Mouse (Mus musculus) right cerebral cortex, postnatal 36 days (tissue): Measurements from ENCODE around the gene Adgrg1.
A peak's percentile ranks its signal among the peaks of the same experiment; 100 is the strongest.

Source experiments
- DNase-seq, 2 experiments: peaks; one replicate each; pipeline ENCODE4 v3.0.0; 2022; ENCODE audit warnings: low spot score in 2 of 2, mixed read lengths in 1 of 2

The Adgrg1 gene

DNA sequence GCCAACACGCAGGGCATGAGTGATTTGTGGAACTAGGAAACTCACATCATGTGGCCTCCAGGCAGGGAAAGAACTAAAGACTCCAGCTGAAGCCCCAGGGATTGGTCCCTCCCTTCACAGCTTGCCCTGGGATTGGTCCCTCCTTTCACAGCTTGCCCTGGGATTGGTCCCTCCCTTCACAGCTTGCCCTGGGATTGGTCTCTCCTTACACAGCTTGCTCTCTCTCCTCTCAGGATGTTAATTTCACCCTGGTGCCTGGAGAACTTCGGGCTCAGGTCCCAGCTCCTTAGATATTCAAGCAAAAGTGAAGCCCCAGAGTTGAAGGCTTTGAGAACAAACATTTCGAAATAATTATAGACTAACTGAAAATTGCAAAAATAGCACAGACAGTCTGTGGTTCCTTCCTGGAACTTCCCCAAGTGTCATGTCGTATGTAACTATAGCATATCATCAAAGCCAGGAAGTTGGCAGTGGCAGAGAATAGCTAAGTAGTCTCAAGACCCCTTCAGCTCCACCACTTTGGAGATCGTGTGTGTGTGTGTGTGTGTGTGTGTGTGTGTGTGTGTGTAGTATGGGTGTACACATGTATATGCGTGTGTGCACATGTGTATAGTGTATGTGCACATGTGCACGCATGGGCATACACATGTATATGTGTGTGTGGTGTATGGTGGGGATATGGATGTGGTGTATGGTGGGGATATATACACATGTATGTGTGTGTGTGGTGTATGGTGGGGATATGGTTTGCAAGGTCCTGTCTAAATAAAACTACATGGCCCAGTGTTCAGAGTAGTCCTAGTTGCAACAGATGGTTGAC is 62.8 kb downstream of the Adgrg1 start:
- DNase-seq, result peak; percentile 13 to 43

DNA sequence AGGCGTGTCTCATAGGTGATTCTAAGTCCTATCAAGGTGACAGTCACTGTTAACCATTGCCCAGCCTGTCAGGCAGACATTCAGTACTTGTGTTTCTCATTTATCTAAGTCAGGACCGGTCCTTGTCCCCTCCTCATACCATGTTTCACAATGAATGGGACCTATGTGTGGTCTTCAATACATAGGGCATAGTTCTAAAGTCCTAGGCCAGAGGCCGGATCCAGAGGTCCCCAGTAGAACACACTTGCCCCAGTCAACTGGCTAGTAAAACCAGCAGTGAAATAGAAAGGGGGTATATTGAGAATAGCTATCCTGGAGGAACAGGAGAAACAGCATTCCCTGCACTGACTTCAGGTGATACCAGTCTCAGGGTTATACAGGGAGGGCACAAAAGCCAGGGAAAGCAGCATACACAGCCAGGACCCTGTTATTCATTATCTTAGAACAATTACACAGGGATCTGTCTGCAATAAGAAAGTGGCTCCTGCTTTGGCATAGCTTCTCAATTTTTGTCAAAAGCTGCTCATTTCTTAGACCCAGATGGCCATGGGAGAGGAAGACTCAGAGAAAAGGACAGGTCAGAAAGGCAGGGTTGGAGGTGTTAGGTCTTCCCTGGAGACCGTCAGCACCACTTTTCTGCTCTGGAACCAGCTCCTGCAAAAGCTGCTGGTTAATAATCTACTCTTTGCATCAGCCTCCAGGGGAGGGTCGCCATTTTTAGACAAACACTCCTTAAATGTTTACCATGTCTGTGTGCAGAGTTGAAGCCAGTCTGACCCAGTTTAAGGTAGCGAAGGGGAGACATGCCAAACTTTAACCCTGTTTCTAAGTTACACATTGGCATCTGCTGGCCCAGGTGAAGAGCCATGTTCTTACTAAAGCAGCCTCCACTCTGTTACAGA is 67.6 kb downstream of the Adgrg1 start:
- DNase-seq, result no peak

GRCm38 (mm10) chr8:95044811-95045210 is 70.3 kb downstream of the Adgrg1 start:
- DNase-seq, result no peak

- no peak for DNase-seq
Measured at GRCm38 (mm10) chr8:95046982-95047381, 72.4 kb downstream of the Adgrg1 start.

GRCm38 (mm10) chr8:95047884-95048680 is 73.5 kb downstream of the Adgrg1 start:
- DNase-seq, result no peak

GRCm38 (mm10) chr8:95049636-95050035 is 75.1 kb downstream of the Adgrg1 start:
- DNase-seq, result no peak

- no peak for DNase-seq
Measured at GRCm38 (mm10) chr8:95054438-95054837, 79.9 kb downstream of the Adgrg1 start.

DNA sequence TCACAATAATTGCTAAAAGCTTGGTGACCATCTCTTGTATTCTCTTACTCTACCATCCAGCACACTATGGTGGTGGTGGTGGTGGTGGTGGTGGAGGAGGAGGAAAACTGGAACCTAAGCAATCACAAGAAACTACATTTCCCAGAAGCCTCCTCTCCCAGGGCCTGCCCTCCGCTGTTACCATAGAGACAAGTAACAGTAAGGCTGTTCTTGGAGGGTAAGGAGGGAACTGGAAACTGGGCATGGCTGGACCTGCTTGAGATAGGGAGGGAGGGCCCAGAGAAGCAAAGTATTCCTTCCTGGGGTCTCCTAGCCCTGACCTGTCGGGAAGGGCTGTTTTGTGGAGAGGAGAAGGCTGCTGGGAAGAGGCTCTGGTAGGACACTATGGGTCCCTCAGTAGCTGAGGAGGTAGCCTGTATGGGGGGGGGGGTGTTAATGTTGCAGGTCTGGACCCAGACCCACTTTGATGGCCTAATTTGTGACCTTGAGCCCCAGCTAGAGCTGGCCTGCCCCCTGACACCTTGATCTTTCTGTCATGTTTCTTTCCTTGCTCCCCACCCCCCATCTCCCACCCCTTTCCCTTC is 80.5 kb downstream of the Adgrg1 start, which contains the start of gene Drc7:
Gene Drc7, plus strand, starts transcription at position 177 of the 584 bp plus-strand sequence.
- no peak for DNase-seq

- no peak for DNase-seq
Measured at GRCm38 (mm10) chr8:95056414-95056813, 81.9 kb downstream of the Adgrg1 start.

DNA sequence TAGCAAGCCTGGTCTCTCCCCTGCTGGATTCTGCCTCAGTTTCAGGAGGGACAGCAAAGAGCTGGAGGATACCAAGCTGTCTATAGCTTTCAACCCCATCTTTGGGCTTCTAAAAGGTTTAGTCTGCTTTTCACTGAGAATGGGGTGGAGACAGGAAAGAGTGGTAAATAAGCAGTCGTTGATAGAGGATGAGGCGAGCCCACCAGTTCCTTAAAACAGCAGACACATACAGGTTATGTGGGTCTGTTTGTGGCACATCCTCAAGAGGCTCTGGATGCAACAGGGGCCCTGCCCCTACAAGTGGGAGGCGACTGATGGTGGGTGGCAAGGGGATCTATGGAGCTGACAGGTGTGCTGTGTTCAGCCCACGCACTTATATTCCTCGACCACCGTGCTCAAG is 84.1 kb downstream of the Adgrg1 start:
- no peak for DNase-seq

DNA sequence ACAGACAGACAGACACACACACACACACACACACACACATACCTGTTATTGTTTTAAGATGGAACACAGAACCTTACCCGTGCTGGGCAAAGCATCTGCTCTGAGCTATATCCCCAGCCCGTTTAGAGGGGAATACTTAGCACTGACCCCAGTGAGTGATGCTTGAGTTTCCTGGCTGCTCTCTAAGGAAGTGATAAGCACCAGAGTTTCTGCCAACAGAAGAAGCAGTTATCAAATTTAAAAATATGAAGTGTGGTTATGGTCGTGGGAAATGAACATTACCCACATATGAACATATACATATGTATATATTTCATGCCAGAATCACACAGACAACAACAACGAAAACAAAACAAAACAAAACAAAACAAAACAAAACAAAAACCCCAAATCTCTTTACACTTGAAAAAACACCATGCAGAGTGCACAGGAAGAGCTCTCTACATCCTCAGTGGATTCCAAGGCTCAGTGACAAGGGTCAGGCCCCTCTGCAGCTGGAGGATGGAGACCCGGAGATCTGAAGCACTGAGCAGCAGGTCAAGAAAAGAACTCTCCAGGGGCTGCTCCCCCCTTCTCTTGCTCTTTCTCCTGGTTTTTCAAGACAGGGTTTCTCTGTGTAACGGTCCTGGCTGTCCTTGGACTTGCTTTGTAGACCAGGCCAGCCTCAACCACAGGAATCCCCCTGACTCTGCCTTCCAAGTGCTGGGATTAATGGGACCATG is 85.4 kb downstream of the Adgrg1 start:
- DNase-seq, result no peak
